Mouse (Mus musculus) kidney, postnatal 10 days (tissue): ENCODE results near the gene Gm9970.
A peak's percentile ranks its signal among the peaks of the same experiment; 100 is the strongest.

Experiments
- DNase-seq: peaks from one replicate; pipeline ENCODE4 v3.0.0; 2021; ENCODE audit warnings: mixed read lengths

Gene Gm9970

DNA sequence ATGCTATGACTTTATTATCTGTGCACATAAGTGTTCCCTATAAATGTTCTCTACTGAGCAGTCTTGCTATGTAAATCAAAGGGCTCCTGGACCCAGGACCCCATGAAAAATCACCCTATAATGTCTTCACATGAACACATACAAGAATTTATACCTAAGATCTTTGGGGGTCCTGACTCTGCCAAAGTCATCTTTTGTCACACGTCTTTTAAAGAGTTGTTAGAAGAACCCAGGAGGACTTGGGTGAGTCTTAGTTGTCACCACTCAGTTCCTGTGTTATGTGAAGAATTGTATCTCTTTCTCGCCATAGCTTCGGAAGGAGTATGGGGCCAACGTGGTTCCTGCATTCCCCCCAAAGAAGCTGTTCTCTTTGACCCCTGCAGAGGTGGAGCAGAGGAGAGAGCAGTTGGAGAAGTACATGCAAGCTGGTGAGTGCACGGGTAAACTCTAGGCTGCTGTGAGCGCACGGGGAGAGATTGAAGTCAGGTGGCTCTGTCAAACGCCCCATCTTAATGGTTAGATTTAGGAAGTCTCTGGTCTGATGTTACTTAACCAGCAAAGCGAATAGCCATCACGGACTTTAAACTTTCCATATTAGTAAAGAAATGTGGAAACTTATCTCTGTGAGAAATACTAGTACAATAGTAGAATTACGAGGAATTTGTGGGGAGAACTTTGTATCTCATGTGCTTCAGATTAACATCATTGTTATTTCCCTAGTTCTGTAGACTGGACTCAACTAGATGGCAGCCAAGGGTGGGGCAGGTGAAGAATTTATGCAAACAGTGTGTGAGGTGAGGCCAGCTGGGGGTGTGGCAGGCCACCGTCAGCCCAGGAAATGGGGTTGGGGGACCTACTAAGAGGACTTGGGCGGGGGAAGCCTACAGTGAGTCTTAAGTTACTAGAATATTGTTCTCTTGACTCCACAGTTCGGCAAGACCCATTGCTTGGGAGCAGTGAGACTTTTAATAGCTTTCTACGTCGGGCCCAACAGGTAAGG lies 46.2 kb downstream of the Gm9970 start:
- DNase-seq: no peak

GRCm38 (mm10) chr5:31193631-31194281 lies 47.3 kb downstream of the Gm9970 start:
- no peak for DNase-seq

DNA sequence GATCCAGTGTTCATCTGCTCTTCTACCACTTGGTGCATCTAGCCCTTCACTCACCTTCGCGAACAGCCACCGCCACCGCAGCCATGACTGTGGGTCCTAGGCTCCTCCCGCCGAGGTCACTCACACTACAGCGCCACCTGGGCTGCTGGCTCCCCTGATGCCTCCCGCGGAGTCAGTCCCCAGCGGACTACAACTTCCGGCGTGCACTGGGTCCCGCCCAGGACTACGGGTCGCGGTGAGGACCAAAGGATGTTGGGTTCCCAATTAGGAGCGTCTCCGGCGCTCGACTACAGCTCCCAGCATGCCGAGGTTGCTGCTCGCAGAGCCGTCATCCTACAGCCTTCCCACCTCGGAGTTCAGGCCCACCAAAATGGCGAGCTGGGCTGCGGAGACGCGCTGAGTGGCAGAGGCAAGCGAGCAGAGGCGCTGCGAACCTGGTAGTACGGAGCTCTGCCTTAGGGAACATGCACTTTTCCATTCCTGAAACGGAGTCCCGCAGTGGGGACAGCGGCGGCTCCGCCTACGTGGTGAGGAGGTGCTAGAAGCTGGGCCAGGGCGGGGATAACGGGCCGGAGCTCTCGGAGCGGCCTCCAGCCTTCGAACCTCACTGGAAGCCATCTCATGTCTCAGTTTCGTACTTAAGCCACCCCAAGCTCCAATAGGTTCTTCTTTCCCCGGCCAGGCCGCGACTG lies 47.9 kb downstream of the Gm9970 start, which contains the start of the genes Snx17 and Eif2b4:
Snx17 (plus strand) TSS at position 289 of the 692 bp plus-strand sequence.
Eif2b4 (minus strand) TSS at position 492 of the 692 bp plus-strand sequence.
- DNase-seq: peak; percentile 99

GRCm38 (mm10) chr5:31192045-31192938 lies 48.7 kb downstream of the Gm9970 start:
- DNase-seq: peak; percentile 84
